Mouse (Mus musculus): ENCODE measurements around the gene Srrd. TPM values are rescaled to one million over a fixed set of nuclear protein-coding genes. Genes with fewer than 3 reads are reported as not detected.

The Srrd gene
- total and polyA plus RNA-seq, 3 experiments, result 36.5 to 49.3 TPM; not detected in 1

DNA sequence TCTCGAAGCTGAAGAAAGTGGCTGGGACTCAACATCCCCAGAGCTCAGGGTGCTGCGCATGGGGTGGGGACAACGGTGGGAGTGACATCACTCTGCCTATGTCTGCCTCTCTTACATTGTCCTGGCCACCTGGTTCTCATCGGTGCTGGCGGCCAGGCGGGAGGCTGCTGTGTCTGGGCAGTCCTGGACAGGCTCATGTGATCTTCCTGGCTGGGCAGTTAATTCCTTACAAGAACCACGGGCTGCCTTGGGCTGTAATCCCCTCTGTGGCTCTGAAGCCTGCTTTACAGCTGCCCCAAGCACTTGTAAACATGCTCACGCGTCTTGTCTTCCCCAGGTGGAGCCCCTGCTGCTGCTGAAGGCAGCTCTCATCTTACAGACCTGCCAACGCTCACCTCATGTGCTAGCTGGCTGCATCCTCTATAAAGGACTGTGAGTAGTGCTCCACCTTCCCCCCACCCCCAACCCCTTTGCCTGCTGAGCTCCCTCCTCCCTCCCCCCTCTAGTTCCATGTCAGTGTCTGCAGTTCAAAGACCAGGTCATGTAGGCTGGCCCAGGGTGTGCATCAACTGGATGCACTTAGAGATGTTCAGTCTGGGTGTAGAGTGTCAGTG, 21.5 kb upstream of the Srrd start:
- Histone ChIP-seq H3K4me3 (ENCODE audit: control insufficient read depth in 1 of 2, insufficient read depth in 1 of 2, low read depth in 2 of 2, low read length in 2 of 2) (no peak overlapping the region), H3K9me3 (replicated peaks; ENCODE audit: insufficient read depth, low read length) (no peaks in the 10 kb centered on the region), H3K9ac (ENCODE audit: control insufficient read depth, low read depth, low read length, poor library complexity, severe bottlenecking) (no peak overlapping the region), H3K4me1 (ENCODE audit: control insufficient read depth in 1 of 2, insufficient read depth in 2 of 2, low read length in 2 of 2) (0 out of 4 replicates have a peak, but pooled peaks cover 0 to 3% of the 10 kb centered on the region in 2 experiments), H3K79me2 (ENCODE audit: control insufficient read depth, insufficient read depth, low read length, poor library complexity) (no peaks in the 10 kb centered on the region), H3K36me3 (ENCODE audit: control insufficient read depth in 1 of 2, insufficient read depth in 2 of 2, low read length in 2 of 2) (peaks cover under 1 to 2% of the 10 kb centered on the region in 2 experiments; a peak in 3 of 4 replicates), H3K27me3 (ENCODE audit: control insufficient read depth in 1 of 2, insufficient read depth in 2 of 2, low read length in 2 of 2) (no peaks in the 10 kb centered on the region), H3K27ac (ENCODE audit: control insufficient read depth, low read depth, low read length) (no peak overlapping the region)
- TF ChIP-seq RAD21 (IDR thresholded peaks at IDR 0.05; ENCODE audit: low read depth, low read length) (no peak), USF2 (IDR thresholded peaks at IDR 0.05; ENCODE audit: borderline replicate concordance in 1 of 2, insufficient read depth in 1 of 2, low read depth in 1 of 2, low read length in 2 of 2) (no peak), NELFE (IDR thresholded peaks at IDR 0.05; ENCODE audit: low read depth, low read length) (no peak), POLR2AphosphoS2 (IDR thresholded peaks at IDR 0.05; ENCODE audit: low read length) (no peak), TAL1 (IDR thresholded peaks at IDR 0.05; ENCODE audit: low read length) (no peak), ELF1 (IDR thresholded peaks at IDR 0.05; ENCODE audit: low read depth, low read length) (no peak), MEF2A (IDR thresholded peaks at IDR 0.05; ENCODE audit: extremely low read depth, insufficient replicate concordance, low read depth, low read length, poor library complexity, severe bottlenecking) (no peak), CHD1 (IDR thresholded peaks at IDR 0.05; ENCODE audit: low read depth, low read length) (no peak), MAX (IDR thresholded peaks at IDR 0.05; ENCODE audit: low read length) (no peak), ZNF384 (IDR thresholded peaks at IDR 0.05; ENCODE audit: low read depth, low read length) (no peak), MYC (IDR thresholded peaks at IDR 0.05; ENCODE audit: low read depth, low read length) (no peak), ZC3H11A (IDR thresholded peaks at IDR 0.05; ENCODE audit: low read depth, low read length) (no peak), MAZ (IDR thresholded peaks at IDR 0.05; ENCODE audit: low read depth, low read length) (no peak), USF1 (IDR thresholded peaks at IDR 0.05; ENCODE audit: low read depth, low read length) (no peak), ZKSCAN1 (IDR thresholded peaks at IDR 0.05; ENCODE audit: low read depth, low read length) (no peak), CHD2 (IDR thresholded peaks at IDR 0.05; ENCODE audit: low read length) (no peak), POLR2AphosphoS5 (IDR thresholded peaks at IDR 0.05; ENCODE audit: borderline replicate concordance, low read depth, low read length) (no peak), KAT2A (conservative IDR thresholded peaks at IDR 0.05; ENCODE audit: low read depth, low read length) (no peak), NRF1 (IDR thresholded peaks at IDR 0.05; ENCODE audit: insufficient read depth, low read depth, low read length, poor library complexity, severe bottlenecking) (no peak), ZMIZ1 (IDR thresholded peaks at IDR 0.05; ENCODE audit: low read depth, low read length) (no peak)
- no peak for DNase-seq (ENCODE audit: low read depth, low spot score)

All from MEL (cell line).